Mouse (Mus musculus): ENCODE measurements around the gene 0610040J01Rik.
A peak's percentile ranks its signal among the peaks of the same experiment; 100 is the strongest.

Gene 0610040J01Rik

GRCm38 (mm10) chr5:63811819-63812508, at the start of gene 0610040J01Rik:
0610040J01Rik (plus strand) TSS chr5:63812363.
- DNase-seq, result peak; percentile 11

- no peak for DNase-seq
These were observed 46.3 kb upstream of the 0610040J01Rik start for GRCm38 (mm10) chr5:63765886-63766285.

- peak; percentile 10 for DNase-seq
These were observed 45.4 kb upstream of the 0610040J01Rik start for GRCm38 (mm10) chr5:63766715-63767114.

GRCm38 (mm10) chr5:63767464-63767863, 44.7 kb upstream of the 0610040J01Rik start:
- DNase-seq, result no peak

GRCm38 (mm10) chr5:63768220-63768619, 43.9 kb upstream of the 0610040J01Rik start:
- DNase-seq, result no peak

- no peak for DNase-seq
These were observed 39.2 kb upstream of the 0610040J01Rik start for GRCm38 (mm10) chr5:63772971-63773370.

- no peak for DNase-seq
These were observed 38.6 kb upstream of the 0610040J01Rik start for GRCm38 (mm10) chr5:63773603-63774002.

- DNase-seq, result no peak
These were observed 23.9 kb upstream of the 0610040J01Rik start for GRCm38 (mm10) chr5:63788156-63788826.

- no peak for DNase-seq
These were observed 324 bp downstream of the 0610040J01Rik start for GRCm38 (mm10) chr5:63812509-63812865.

- DNase-seq, result no peak
These were observed 4.5 kb downstream of the 0610040J01Rik start for GRCm38 (mm10) chr5:63816643-63817042.

GRCm38 (mm10) chr5:63817270-63817669, 5.1 kb downstream of the 0610040J01Rik start:
- DNase-seq, result no peak

GRCm38 (mm10) chr5:63818975-63819374, 6.8 kb downstream of the 0610040J01Rik start:
- DNase-seq, result no peak

GRCm38 (mm10) chr5:63819519-63819918, 7.4 kb downstream of the 0610040J01Rik start:
- no peak for DNase-seq

GRCm38 (mm10) chr5:63821176-63821575, 9.0 kb downstream of the 0610040J01Rik start:
- no peak for DNase-seq

GRCm38 (mm10) chr5:63821860-63822259, 9.7 kb downstream of the 0610040J01Rik start:
- DNase-seq, result no peak

GRCm38 (mm10) chr5:63823362-63824332, 11.5 kb downstream of the 0610040J01Rik start:
- DNase-seq, result no peak

- no peak for DNase-seq
These were observed 12.6 kb downstream of the 0610040J01Rik start for GRCm38 (mm10) chr5:63824599-63825350.

GRCm38 (mm10) chr5:63825881-63826280, 13.7 kb downstream of the 0610040J01Rik start:
- DNase-seq, result no peak

GRCm38 (mm10) chr5:63827006-63827405, 14.8 kb downstream of the 0610040J01Rik start:
- DNase-seq, result no peak

GRCm38 (mm10) chr5:63827415-63828053, 15.4 kb downstream of the 0610040J01Rik start:
- no peak for DNase-seq

- DNase-seq, result no peak
These were observed 16.4 kb downstream of the 0610040J01Rik start for GRCm38 (mm10) chr5:63828380-63829185.
